28 mouse cellular contexts compared by ENCODE assay signal in genomic region chr5:127637622-127638021, GRCm38 (mm10). TPM values are rescaled to one million over a fixed set of nuclear protein-coding genes. Genes with fewer than 3 reads are reported as not detected.
DNase-seq lines count a peak whose midpoint lies in the region; ATAC-seq and TF ChIP-seq lines count a peak whose summit lies in the region.
"Had no signal": no experiment of that assay in that cellular context is flagged by ENCODE, and none has a peak within 500 bp of the region (broad histone marks: within the 10 kb centered on the region; RNA-seq: fewer than 3 reads in every experiment).

No protein-coding gene starts in this region.

- no peak for TF ChIP-seq POLR2A in ES-Bruce4 (IDR thresholded peaks at IDR 0.05; ENCODE audit: insufficient read depth, low read length)

- peaks cover 12% of the 10 kb centered on the region for H3K27me3 ChIP-seq in kidney, embryonic 15.5 days
- H3K27me3 ChIP-seq in E14TG2a.4 (ENCODE audit: insufficient read depth, low read length) (no peaks in the 10 kb centered on the region), ES-Bruce4 (ENCODE audit: control insufficient read depth, insufficient read depth, low read length, poor library complexity, severe bottlenecking) (no peaks in the 10 kb centered on the region)

- TF ChIP-seq EP300 in ES-Bruce4 (IDR thresholded peaks at IDR 0.05; ENCODE audit: insufficient read depth, low read depth, low read length): no peak

- ATAC-seq in kidney, embryonic 15.5 days (replicated peaks; ENCODE audit: low FRiP score): no peak
- ATAC-seq: forebrain, embryonic 16.5 days; hindbrain, embryonic 16.5 days; intestine, embryonic 16.5 days; lung, postnatal 0 days; Patski had no signal

- H3K4me3 ChIP-seq in kidney, embryonic 15.5 days (replicated peaks): no peak overlapping the region
- H3K4me3 ChIP-seq in E14TG2a.4 (replicated peaks; ENCODE audit: low read length): peak overlapping the region; percentile 45
- H3K4me3 ChIP-seq in ES-Bruce4 (ENCODE audit: low read depth, low read length): no peak overlapping the region
- H3K4me3 ChIP-seq: forebrain, embryonic 10.5 days; layer of hippocampus, adult 2 months; limb, embryonic 12.5 days; liver, embryonic 15.5 days; midbrain, embryonic 10.5 days had no signal

- no peak for TF ChIP-seq CTCF in E14TG2a.4 (conservative IDR thresholded peaks at IDR 0.05; ENCODE audit: low read length)
- TF ChIP-seq CTCF in ES-Bruce4 (IDR thresholded peaks at IDR 0.05; ENCODE audit: low read depth, low read length): no peak

- 71% methylated on average over 4 of the region's 4 CpGs for WGBS in kidney, embryonic 15.5 days

- no peak overlapping the region for H3K4me2 ChIP-seq in kidney, embryonic 15.5 days
- H3K4me2 ChIP-seq: heart, embryonic 11.5 days; limb, embryonic 12.5 days; liver, embryonic 15.5 days had no signal

- H3K4me1 ChIP-seq in kidney, embryonic 15.5 days: peaks cover 5% of the 10 kb centered on the region; the same call in 1 of the 2 replicates
- peaks cover 71% of the 10 kb centered on the region for H3K4me1 ChIP-seq in E14TG2a.4 (replicated peaks; ENCODE audit: low read depth, low read length)
- H3K4me1 ChIP-seq in ES-Bruce4 (ENCODE audit: control insufficient read depth, insufficient read depth, low read length): peaks cover 5% of the 10 kb centered on the region
- H3K4me1 ChIP-seq: liver, embryonic 15.5 days had no signal

- H3K9ac ChIP-seq in kidney, embryonic 15.5 days: no peak overlapping the region
- no peak overlapping the region for H3K9ac ChIP-seq in ES-Bruce4 (ENCODE audit: low read depth, poor library complexity, severe bottlenecking)
- H3K9ac ChIP-seq: limb, embryonic 12.5 days; liver, embryonic 15.5 days had no signal

- H3K27ac ChIP-seq in kidney, embryonic 15.5 days: no peak overlapping the region
- H3K27ac ChIP-seq in ES-Bruce4 (ENCODE audit: insufficient read depth, low read length): peak overlapping the region; percentile 71
- H3K27ac ChIP-seq: forebrain, embryonic 10.5 days; layer of hippocampus, adult 2 months; limb, embryonic 12.5 days; liver, embryonic 15.5 days; macrophage; midbrain, embryonic 10.5 days; stomach, postnatal 0 days had no signal

- no peaks in the 10 kb centered on the region; the same call in 1 of the 2 replicates for H3K9me3 ChIP-seq in kidney, embryonic 15.5 days (replicated peaks)
- peaks cover 7% of the 10 kb centered on the region for H3K9me3 ChIP-seq in E14TG2a.4 (ENCODE audit: low read length)
- H3K9me3 ChIP-seq in ES-Bruce4 (replicated peaks; ENCODE audit: control insufficient read depth, insufficient read depth, low read length, poor library complexity, severe bottlenecking): peaks cover 3% of the 10 kb centered on the region; the same call in 1 of the 2 replicates

- DNase-seq in kidney, adult 18-20 months: peak; percentile 66
- peak; percentile 13 for DNase-seq in kidney, postnatal 10 days
- DNase-seq in spleen, postnatal 4 days (ENCODE audit: low spot score in 2 of 2): no peak
- no peak for DNase-seq in ovary, postnatal 10 days (ENCODE audit: low spot score)
- DNase-seq: cerebellum, adult 11 months; cerebellum, adult 9-11 months; gastrocnemius, postnatal 10 days; heart, adult 11 months; thymus, adult 2 months; thymus, postnatal 4 days had no signal

- no peaks in the 10 kb centered on the region for H3K36me3 ChIP-seq in kidney, embryonic 15.5 days
- H3K36me3 ChIP-seq in E14TG2a.4 (ENCODE audit: insufficient read depth, low read length): peaks cover 34% of the 10 kb centered on the region
- H3K36me3 ChIP-seq in ES-Bruce4 (ENCODE audit: control insufficient read depth, insufficient read depth, low read length, poor library complexity, severe bottlenecking): peaks cover 2% of the 10 kb centered on the region; the same call in 1 of the 2 replicates
- H3K36me3 ChIP-seq: limb, embryonic 12.5 days; liver, embryonic 15.5 days had no signal

RNA-seq across cellular contexts. Expression of gene Slc15a4, which starts 4.9 kb away (rescaled TPM):
- polyA plus RNA-seq in kidney, embryonic 15.5 days (2015; fragmentation: Nextera tagmentation; extraction: Ambion mirVana): 23.8 and 23.9 TPM in 2 replicates
- polyA plus RNA-seq in ES-Bruce4 (2011; ENCODE audit: insufficient read depth, insufficient read length, low read depth, missing spikeins): 18.5 and 19.5 TPM in 2 replicates

RNA-seq across cellular contexts. Expression of gene Glt1d1, which starts 5.6 kb away (rescaled TPM):
- 0.36 and 0.44 TPM in 2 replicates for polyA plus RNA-seq in kidney, embryonic 15.5 days (2015; fragmentation: Nextera tagmentation; extraction: Ambion mirVana)
- polyA plus RNA-seq in ES-Bruce4 (2011; ENCODE audit: insufficient read depth, insufficient read length, low read depth, missing spikeins): 22.8 and 25.5 TPM in 2 replicates
- polyA plus RNA-seq: C2C12; heart, postnatal 0 days had no signal

Comparison
In these comparisons a context has a peak if more than half of its experiments do, and no peak if none do; other contexts are left out.
1. DNase-seq: peak in kidney, adult 18-20 months (single experiment) and kidney, postnatal 10 days (single experiment); none in spleen, postnatal 4 days (0 of 2) and ovary, postnatal 10 days (single experiment).
2. RNA of gene Glt1d1, which starts 5.6 kb away (polyA plus RNA-seq): 22.8 to 25.5 TPM in ES-Bruce4; 0.36 to 0.44 TPM in kidney, embryonic 15.5 days; every median in the first group is over 10 times any median in the second.